Mouse (Mus musculus) embryonic facial prominence, embryonic 14.5 days (tissue): ENCODE data around the gene Olfr766-ps1. TPM values are rescaled to one million over a fixed set of nuclear protein-coding genes. Genes with fewer than 3 reads are reported as not detected.

Experiments
- ATAC-seq: fragments of 200-750 bp; cut with Nextera tagmentation; 2 replicates; pipeline ENCODE4 v1.8.0; 2017; ENCODE audit warnings: low read depth, moderate number of reproducible peaks, moderate TSS enrichment
- DNase-seq: peaks from one replicate; pipeline ENCODE4 v3.0.0-alpha.2; 2015; ENCODE audit warnings: low spot score
- H3K27ac ChIP-seq: fragments of 300-500 bp; sonication (generic); replicated peaks from 2 replicates; pipeline ENCODE4 v1.5.1; 2014; ENCODE audit warnings: low read depth, mild to moderate bottlenecking, low read length, moderate library complexity
- H3K27me3 ChIP-seq: fragments of 300-500 bp; sonication (generic); replicated peaks from 2 replicates; pipeline ENCODE4 v1.6.1; 2014; ENCODE audit warnings: low read length; ENCODE audit not compliant: control insufficient read depth, insufficient read depth
- H3K36me3 ChIP-seq: fragments of 300-500 bp; sonication (generic); 2 replicates; pipeline ENCODE4 v1.6.1; 2014; ENCODE audit warnings: low read length, mixed read lengths; ENCODE audit not compliant: control insufficient read depth, insufficient read depth
- H3K4me1 ChIP-seq: fragments of 300-500 bp; sonication (generic); 2 replicates; pipeline ENCODE4 v1.6.1; 2014; ENCODE audit warnings: antibody characterized with exemption, low read length; ENCODE audit not compliant: control insufficient read depth, insufficient read depth
- H3K4me2 ChIP-seq: fragments of 300-500 bp; sonication (generic); 2 replicates; pipeline ENCODE4 v1.6.1; 2014; ENCODE audit warnings: low read depth, mild to moderate bottlenecking, low read length, moderate library complexity, mixed read lengths
- H3K4me3 ChIP-seq: fragments of 300-500 bp; sonication (generic); 2 replicates; pipeline ENCODE4 v1.5.1; 2014; ENCODE audit warnings: low read depth, mild to moderate bottlenecking, low read length
- H3K9ac ChIP-seq: fragments of 300-500 bp; sonication (generic); 2 replicates; pipeline ENCODE4 v1.6.1; 2014; ENCODE audit warnings: low read depth, mild to moderate bottlenecking, low read length, moderate library complexity, mixed read lengths
- H3K9me3 ChIP-seq: fragments of 300-500 bp; sonication (generic); 2 replicates; pipeline ENCODE4 v1.6.1; 2016; ENCODE audit warnings: low read length; ENCODE audit not compliant: control insufficient read depth
- WGBS: fragments of 180-500 bp; shearing (Covaris S2); extraction: QIAGEN DNeasy Blood & Tissue Kit; methylation state at CpG from one replicate; pipeline ENCODE4 v1.1.7; 2014; 5-methylcytosine and 5-hydroxymethylcytosine counted together
- polyA plus RNA-seq: library from polyadenylated mRNA; unstranded; fragments of >200 nt; fragmentation: Nextera tagmentation; extraction: Ambion mirVana; gene quantifications from 2 replicates; pipeline ENCODE4 v1.2.1, GENCODE M21; 2014

Gene Olfr766-ps1
- polyA plus RNA-seq, 1 experiment from 2014 or later, result not detected

DNA sequence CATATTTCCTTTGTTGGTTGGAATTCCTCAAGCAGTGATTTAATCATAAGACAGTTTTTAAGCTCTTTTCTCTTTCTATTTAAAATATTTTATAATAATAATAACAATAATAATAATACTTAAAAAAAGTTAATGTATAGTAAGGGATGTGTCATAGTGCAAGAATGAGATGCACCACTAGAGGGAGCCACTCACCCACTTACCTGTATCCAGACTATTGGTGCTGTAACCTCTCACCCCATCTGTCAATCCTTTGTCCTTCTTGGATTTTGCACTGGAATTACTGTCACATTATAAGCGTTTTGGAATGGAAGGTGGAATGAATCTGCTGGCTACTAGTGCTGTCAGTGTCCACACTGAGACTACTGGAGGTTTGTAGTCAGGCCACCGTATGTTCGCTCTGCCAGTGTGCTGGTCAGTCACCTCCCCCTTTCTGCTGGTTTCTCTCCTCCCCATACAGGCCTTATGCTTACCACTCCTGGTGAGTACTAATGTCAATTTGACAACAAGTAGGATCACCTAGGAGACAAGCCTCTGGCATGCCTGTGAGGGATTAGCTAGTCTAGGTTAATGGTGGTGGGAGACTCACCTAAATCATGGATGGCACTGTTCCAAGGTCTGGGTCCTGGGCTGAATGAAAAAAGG, 42.6 kb downstream of the Olfr766-ps1 start:
- Histone ChIP-seq H3K27ac (no peak overlapping the region), H3K4me1 (no peaks in the 10 kb centered on the region), H3K9ac (no peak overlapping the region), H3K27me3 (no peaks in the 10 kb centered on the region), H3K4me2 (no peak overlapping the region), H3K36me3 (no peaks in the 10 kb centered on the region), H3K9me3 (no peaks in the 10 kb centered on the region), H3K4me3 (no peak overlapping the region)
- WGBS, result 59% methylated on average over 3 of the region's 3 CpGs
- DNase-seq (peak; percentile 45), ATAC-seq (no peak)

GRCm38 (mm10) chr10:129023319-129023718, 45.5 kb downstream of the Olfr766-ps1 start:
- ATAC-seq (no peak), DNase-seq (no peak)
- no peaks in the 10 kb centered on the region for H3K36me3 ChIP-seq
- no peaks in the 10 kb centered on the region for H3K9me3 ChIP-seq
- H3K9ac ChIP-seq, result no peak overlapping the region
- H3K4me2 ChIP-seq, result no peak overlapping the region
- no peaks in the 10 kb centered on the region for H3K4me1 ChIP-seq
- H3K4me3 ChIP-seq, result no peak overlapping the region
- H3K27ac ChIP-seq, result no peak overlapping the region
- no peaks in the 10 kb centered on the region for H3K27me3 ChIP-seq

DNA sequence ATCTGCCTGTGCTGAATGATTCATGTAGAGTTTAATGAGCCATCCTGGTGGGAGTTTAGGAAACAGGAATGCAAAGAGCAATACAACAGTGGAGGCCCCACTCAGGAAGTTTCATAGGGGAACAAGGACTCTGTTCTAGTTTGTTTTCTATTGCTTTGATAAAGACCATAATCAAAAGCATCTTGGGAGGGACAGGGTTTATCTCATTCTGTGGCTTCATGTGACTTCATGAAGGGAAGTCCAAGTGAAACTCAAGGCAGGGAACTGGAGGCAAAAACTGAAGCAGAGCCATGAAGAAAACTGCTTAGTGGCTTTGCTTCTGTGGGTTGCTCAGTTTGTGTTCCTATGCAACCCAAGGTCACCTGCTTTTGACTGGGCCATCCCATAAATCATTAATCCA, 54.3 kb downstream of the Olfr766-ps1 start:
- DNase-seq (no peak), ATAC-seq (no peak)
- no peak overlapping the region for H3K9ac ChIP-seq
- no peaks in the 10 kb centered on the region for H3K27me3 ChIP-seq
- no peak overlapping the region for H3K4me2 ChIP-seq
- H3K27ac ChIP-seq, result no peak overlapping the region
- no peaks in the 10 kb centered on the region for H3K36me3 ChIP-seq
- no peaks in the 10 kb centered on the region for H3K4me1 ChIP-seq
- H3K9me3 ChIP-seq, result no peaks in the 10 kb centered on the region
- H3K4me3 ChIP-seq, result no peak overlapping the region

Other genes with a start within 250 kb of the Olfr766-ps1 start
- 49.0 and 49.5 TPM in 2 replicates for gene Ormdl2, start 247.3 kb downstream of the Olfr766-ps1 start, polyA plus RNA-seq
- 4.7 and 5.0 TPM in 2 replicates for gene Gdf11, start 177.3 kb downstream of the Olfr766-ps1 start, polyA plus RNA-seq
- 916 and 959 TPM in 2 replicates for gene Cd63, start 168.0 kb downstream of the Olfr766-ps1 start, polyA plus RNA-seq
- gene Rdh5, start 146.1 kb downstream of the Olfr766-ps1 start, polyA plus RNA-seq, result 15.5 and 16.0 TPM in 2 replicates
- 242 and 248 TPM in 2 replicates for gene Bloc1s1, start 144.9 kb downstream of the Olfr766-ps1 start, polyA plus RNA-seq
- gene Itga7, start 135.2 kb downstream of the Olfr766-ps1 start, polyA plus RNA-seq, result 23.5 and 30.2 TPM in 2 replicates
- gene Mettl7b, start 108.0 kb downstream of the Olfr766-ps1 start, polyA plus RNA-seq, result not detected in 2 replicates
- not detected in 2 replicates for gene Olfr9, start 79.5 kb downstream of the Olfr766-ps1 start, polyA plus RNA-seq
- gene Olfr763, start 58.2 kb downstream of the Olfr766-ps1 start, polyA plus RNA-seq, result not detected in 2 replicates
- gene Olfr764-ps1, start 29.1 kb downstream of the Olfr766-ps1 start, polyA plus RNA-seq, result not detected in 2 replicates
- gene Olfr765, start 19.0 kb downstream of the Olfr766-ps1 start, polyA plus RNA-seq, result not detected in 2 replicates
- not detected in 2 replicates for gene Olfr767, start 13.9 kb upstream of the Olfr766-ps1 start, polyA plus RNA-seq
- not detected in 2 replicates for gene Olfr768, start 30.4 kb upstream of the Olfr766-ps1 start, polyA plus RNA-seq
- 0.04 and 0.12 TPM in 2 replicates for gene Olfr769, start 48.9 kb upstream of the Olfr766-ps1 start, polyA plus RNA-seq
- not detected in 2 replicates for gene Olfr770, start 70.0 kb upstream of the Olfr766-ps1 start, polyA plus RNA-seq
- not detected in 2 replicates for gene Olfr771, start 95.8 kb upstream of the Olfr766-ps1 start, polyA plus RNA-seq
- gene Olfr772, start 108.9 kb upstream of the Olfr766-ps1 start, polyA plus RNA-seq, result not detected in 2 replicates
- not detected in 2 replicates for gene Olfr773, start 118.4 kb upstream of the Olfr766-ps1 start, polyA plus RNA-seq
- gene Olfr774, start 167.2 kb upstream of the Olfr766-ps1 start, polyA plus RNA-seq, result not detected in 2 replicates
- gene Olfr775, start 179.4 kb upstream of the Olfr766-ps1 start, polyA plus RNA-seq, result not detected in 2 replicates
- gene Olfr776, start 190.2 kb upstream of the Olfr766-ps1 start, polyA plus RNA-seq, result 0.08 TPM in 1 of 2 replicates, not detected in the other
- gene Olfr777, start 202.5 kb upstream of the Olfr766-ps1 start, polyA plus RNA-seq, result not detected in 2 replicates
- not detected in 2 replicates for gene Olfr780, start 249.1 kb upstream of the Olfr766-ps1 start, polyA plus RNA-seq